Mouse (Mus musculus) C2C12 (cell line): Measurements from ENCODE around the gene Mink1. TPM values are rescaled to one million over a fixed set of nuclear protein-coding genes. Genes with fewer than 3 reads are reported as not detected.

Experiments used
- H3K27me3 ChIP-seq: one replicate; pipeline ENCODE4 v1.6.1; 2011; ENCODE audit not compliant: control insufficient read depth, insufficient read depth, insufficient read length
- H3K36me3 ChIP-seq: one replicate; pipeline ENCODE4 v1.6.1; 2011; ENCODE audit not compliant: control insufficient read depth, insufficient read depth
- H3K4me3 ChIP-seq: one replicate; pipeline ENCODE4 v1.5.1; 2011; ENCODE audit warnings: mild to moderate bottlenecking, control low read depth; ENCODE audit not compliant: poor library complexity, insufficient read depth, severe bottlenecking
- H3K79me2 ChIP-seq: one replicate; pipeline ENCODE4 v1.6.1; 2011; ENCODE audit not compliant: control insufficient read depth, insufficient read depth
- H3K79me3 ChIP-seq: one replicate; pipeline ENCODE4 v1.6.1; 2011; ENCODE audit warnings: low read depth, control low read depth
- H3ac ChIP-seq: one replicate; pipeline ENCODE3; 2011; ENCODE audit warnings: low read depth; ENCODE audit not compliant: control insufficient read depth, insufficient read length
- CEBPB ChIP-seq: IDR thresholded peaks from one replicate; pipeline ENCODE4 v1.6.1; 2011; ENCODE audit warnings: low read depth, mild to moderate bottlenecking, control low read depth, moderate library complexity
- CTCF ChIP-seq: IDR thresholded peaks from one replicate; pipeline ENCODE4 v1.5.1; 2011; ENCODE audit not compliant: control insufficient read depth, insufficient read depth, insufficient read length
- FOSL1 ChIP-seq: IDR thresholded peaks from one replicate; pipeline ENCODE4 v1.8.0; 2011; ENCODE audit warnings: mild to moderate bottlenecking, low read length; ENCODE audit not compliant: poor library complexity, insufficient read depth, severe bottlenecking
- MAX ChIP-seq: IDR thresholded peaks from one replicate; pipeline ENCODE4 v1.6.1; 2011; ENCODE audit warnings: mild to moderate bottlenecking, control low read depth
- MYOD1 ChIP-seq: IDR thresholded peaks from one replicate; pipeline ENCODE4 v1.6.1; 2011; ENCODE audit warnings: low read depth; ENCODE audit not compliant: control insufficient read depth, insufficient read length
- MYOG ChIP-seq: IDR thresholded peaks from one replicate; pipeline ENCODE4 v1.6.1; 2011; ENCODE audit not compliant: control insufficient read depth, insufficient read length; ENCODE audit errors: extremely low read depth
- USF1 ChIP-seq: IDR thresholded peaks from one replicate; pipeline ENCODE4 v1.6.1; 2011; ENCODE audit warnings: low read depth, mild to moderate bottlenecking, control low read depth, moderate library complexity
- polyA plus RNA-seq: library from polyadenylated mRNA; unstranded; fragments of >200 nt; fragmentation: generic; extraction: Trizol; gene quantifications from one replicate; pipeline ENCODE4 v1.2.1, GENCODE M21; 2012; ENCODE audit warnings: missing spikeins

Mink1 gene
- polyA plus RNA-seq, 1 experiment, result 34.5 TPM

DNA sequence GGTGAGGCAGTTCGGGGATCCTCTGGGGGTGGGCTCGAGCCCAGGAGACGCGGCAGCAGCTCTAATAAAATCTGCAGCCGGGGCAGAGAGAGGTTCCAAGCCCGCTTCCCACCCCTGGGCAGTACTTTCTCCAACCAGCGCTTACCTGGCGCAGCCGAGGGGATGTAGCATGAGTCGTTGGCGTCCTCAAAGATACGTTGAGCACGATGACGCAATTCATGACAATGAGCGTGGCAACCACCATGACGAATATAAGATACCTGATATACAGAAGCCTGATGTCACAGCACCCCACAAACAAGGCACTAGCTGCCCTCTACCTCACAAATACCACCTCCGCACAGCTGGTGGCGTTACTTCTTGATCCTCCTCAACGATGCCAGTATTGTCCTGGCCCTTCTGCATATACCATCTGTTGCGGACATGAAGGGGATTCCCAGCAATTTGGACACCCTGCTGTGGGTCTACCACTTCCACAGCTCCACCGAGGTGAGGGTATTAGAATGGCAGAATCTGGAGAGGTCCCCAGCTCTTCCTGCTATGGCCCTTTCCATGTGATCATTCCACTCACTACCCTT is 52.9 kb downstream of the Mink1 start, which contains the start of gene 4930544D05Rik:
TSS of gene 4930544D05Rik (plus strand) at position 333 of the 578 bp plus-strand sequence.
- Histone ChIP-seq H3K27me3 (no peaks in the 10 kb centered on the region), H3K4me3 (no peak within 1 kb of the TSS), H3K79me2 (no peaks in the 10 kb centered on the region), H3K36me3 (peaks cover 29% of the 10 kb centered on the region), H3ac (no peak within 1 kb of the TSS), H3K79me3 (no peaks in the 10 kb centered on the region)
- TF ChIP-seq CTCF (no peak), CEBPB (peak; percentile 29)

DNA sequence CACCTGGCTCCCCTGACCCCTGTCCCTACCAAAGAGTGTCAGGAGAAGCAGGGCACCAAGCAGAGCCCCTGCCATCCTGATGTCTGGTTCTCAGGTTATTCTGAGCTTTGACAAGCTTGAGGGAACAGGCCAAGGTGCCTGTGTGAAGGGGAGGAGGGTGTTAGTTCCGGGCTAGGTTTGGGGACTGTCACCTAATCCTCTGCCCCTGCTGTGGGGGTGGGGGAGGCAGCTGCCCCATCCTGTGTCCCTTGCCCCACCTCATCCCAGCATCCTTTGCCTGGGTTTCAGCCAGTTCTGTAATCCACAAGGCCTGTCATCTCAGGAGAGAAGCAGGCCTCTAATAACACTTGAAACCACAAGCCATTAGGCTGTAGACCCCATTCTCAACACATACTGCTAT is 56.4 kb downstream of the Mink1 start, which contains the start of gene Chrne:
TSS of gene Chrne (minus strand) at position 116 of the 400 bp plus-strand sequence.
- Histone ChIP-seq H3K36me3 (no peaks in the 10 kb centered on the region), H3K27me3 (no peaks in the 10 kb centered on the region), H3K79me2 (no peaks in the 10 kb centered on the region), H3K79me3 (no peaks in the 10 kb centered on the region), H3ac (no peak within 1 kb of the TSS), H3K4me3 (no peak within 1 kb of the TSS)
- TF ChIP-seq FOSL1, result no peak
- no peak for TF ChIP-seq MYOG
- TF ChIP-seq MYOD1, result no peak
- TF ChIP-seq CTCF, result no peak
- TF ChIP-seq USF1, result no peak
- no peak for TF ChIP-seq MAX
- TF ChIP-seq CEBPB, result no peak

- no peaks in the 10 kb centered on the region for H3K79me2 ChIP-seq
- no peaks in the 10 kb centered on the region for H3K36me3 ChIP-seq
- no peaks in the 10 kb centered on the region for H3K79me3 ChIP-seq
- no peak overlapping the region for H3ac ChIP-seq
- H3K27me3 ChIP-seq, result no peaks in the 10 kb centered on the region
- no peak overlapping the region for H3K4me3 ChIP-seq
- TF ChIP-seq CEBPB, result no peak
- TF ChIP-seq MYOD1, result peak; percentile 38
These were observed 59.5 kb downstream of the Mink1 start for GRCm38 (mm10) chr11:70621972-70622814.

DNA sequence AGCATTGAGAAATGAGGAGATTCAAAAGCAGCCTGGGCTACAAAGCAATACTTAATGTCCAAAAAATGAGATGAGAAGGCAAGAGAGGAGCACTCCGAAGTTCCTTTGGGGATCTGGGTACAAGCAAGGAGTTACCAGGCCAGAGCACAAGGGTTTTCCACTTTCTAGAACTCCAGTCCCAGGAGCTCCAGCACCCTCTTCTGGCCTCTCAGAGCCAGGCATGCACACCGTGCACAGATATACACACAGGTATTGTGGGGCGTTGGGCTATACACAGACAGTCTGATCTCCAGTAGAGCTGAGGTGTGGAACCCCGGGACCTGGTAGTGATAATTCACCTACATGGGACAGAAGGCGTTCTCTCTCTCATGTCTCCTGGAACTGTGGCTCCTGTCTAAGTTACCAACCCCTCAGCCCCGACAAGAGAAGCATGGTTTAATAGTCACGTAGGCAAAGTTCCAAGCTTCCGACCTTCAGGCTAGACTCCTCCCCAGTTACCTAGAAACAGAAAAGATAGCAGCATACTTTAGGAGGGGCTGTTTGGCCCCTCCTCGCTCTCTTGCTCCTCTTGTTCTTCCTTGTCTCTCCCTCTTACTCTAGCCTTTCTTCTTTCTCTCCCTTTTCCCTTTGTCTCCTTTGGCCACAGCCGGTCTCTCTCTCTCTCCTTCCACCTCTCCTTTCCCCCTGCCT is 60.5 kb downstream of the Mink1 start:
- no peaks in the 10 kb centered on the region for H3K27me3 ChIP-seq
- no peaks in the 10 kb centered on the region for H3K36me3 ChIP-seq
- TF ChIP-seq USF1, result no peak
- TF ChIP-seq MYOD1, result no peak
- no peak for TF ChIP-seq MYOG
- no peak for TF ChIP-seq FOSL1
- TF ChIP-seq CTCF, result no peak
- TF ChIP-seq MAX, result no peak
- TF ChIP-seq CEBPB, result no peak
- no peaks in the 10 kb centered on the region for H3K79me2 ChIP-seq
- H3ac ChIP-seq, result no peak overlapping the region
- H3K4me3 ChIP-seq, result no peak overlapping the region
- H3K79me3 ChIP-seq, result no peaks in the 10 kb centered on the region

- H3K79me2 ChIP-seq, result no peaks in the 10 kb centered on the region
- no peak for TF ChIP-seq MYOD1
- TF ChIP-seq USF1, result no peak
- TF ChIP-seq MYOG, result no peak
- no peak for TF ChIP-seq CEBPB
- TF ChIP-seq MAX, result peak; percentile 87
- TF ChIP-seq CTCF, result peak; percentile 21
- no peaks in the 10 kb centered on the region for H3K27me3 ChIP-seq
- H3ac ChIP-seq, result no peak overlapping the region
- H3K79me3 ChIP-seq, result no peaks in the 10 kb centered on the region
- no peaks in the 10 kb centered on the region for H3K36me3 ChIP-seq
- H3K4me3 ChIP-seq, result no peak overlapping the region
These were observed 62.8 kb downstream of the Mink1 start for GRCm38 (mm10) chr11:70625473-70625872.

- no peaks in the 10 kb centered on the region for H3K36me3 ChIP-seq
These were observed 64.2 kb downstream of the Mink1 start for GRCm38 (mm10) chr11:70626877-70627276.

More at GRCm38 (mm10) chr11:70626877-70627276, 64.2 kb downstream of the Mink1 start:
- no peak overlapping the region for H3K4me3 ChIP-seq
- no peak for TF ChIP-seq MAX
- no peak for TF ChIP-seq USF1
- no peak for TF ChIP-seq FOSL1
- no peak for TF ChIP-seq CEBPB
- no peak for TF ChIP-seq MYOG
- TF ChIP-seq CTCF, result no peak
- no peak for TF ChIP-seq MYOD1
- H3K79me3 ChIP-seq, result no peaks in the 10 kb centered on the region
- no peaks in the 10 kb centered on the region for H3K27me3 ChIP-seq
- no peak overlapping the region for H3ac ChIP-seq
- H3K79me2 ChIP-seq, result no peaks in the 10 kb centered on the region
